Mouse (Mus musculus) heart, embryonic 12.5 days (tissue): ENCODE data around the gene Tmem39a. TPM values are rescaled to one million over a fixed set of nuclear protein-coding genes. Genes with fewer than 3 reads are reported as not detected.

Experiments used
- ATAC-seq: fragments of 200-750 bp; cut with Nextera tagmentation; 2 replicates; pipeline ENCODE4 v1.8.0; 2017; ENCODE audit warnings: moderate TSS enrichment, moderate library complexity; ENCODE audit not compliant: insufficient number of reproducible peaks, low FRiP score
- H3K27ac ChIP-seq: fragments of 300-500 bp; sonication (generic); 2 replicates; pipeline ENCODE4 v1.5.1; 2016; ENCODE audit warnings: mild to moderate bottlenecking, moderate library complexity; ENCODE audit not compliant: poor library complexity, severe bottlenecking
- H3K27me3 ChIP-seq: fragments of 300-500 bp; sonication (generic); replicated peaks from 2 replicates; pipeline ENCODE4 v1.6.1; 2016; ENCODE audit warnings: mild to moderate bottlenecking, moderate library complexity
- H3K36me3 ChIP-seq: fragments of 300-500 bp; sonication (generic); 2 replicates; pipeline ENCODE4 v1.6.1; 2016; ENCODE audit warnings: mild to moderate bottlenecking, moderate library complexity
- H3K4me1 ChIP-seq: fragments of 300-500 bp; sonication (generic); replicated peaks from 2 replicates; pipeline ENCODE4 v1.6.1; 2016; ENCODE audit warnings: mild to moderate bottlenecking
- H3K4me2 ChIP-seq: fragments of 300-500 bp; sonication (generic); 2 replicates; pipeline ENCODE4 v1.6.1; 2016; ENCODE audit warnings: mild to moderate bottlenecking, moderate library complexity
- H3K4me3 ChIP-seq: fragments of 300-500 bp; sonication (generic); 2 replicates; pipeline ENCODE4 v1.5.1; 2016; ENCODE audit warnings: mild to moderate bottlenecking
- H3K9ac ChIP-seq: fragments of 300-500 bp; sonication (generic); 2 replicates; pipeline ENCODE4 v1.6.1; 2016; ENCODE audit warnings: mild to moderate bottlenecking, moderate library complexity
- H3K9me3 ChIP-seq: fragments of 300-500 bp; sonication (generic); replicated peaks from 2 replicates; pipeline ENCODE4 v1.6.1; 2016; ENCODE audit warnings: mild to moderate bottlenecking, moderate library complexity
- WGBS: fragments of 180-500 bp; shearing (Covaris S2); methylation state at CpG from one replicate; pipeline ENCODE4 v1.1.7; 2016; 5-methylcytosine and 5-hydroxymethylcytosine counted together
- polyA plus RNA-seq: library from polyadenylated mRNA; unstranded; fragments of >200 nt; fragmentation: Nextera tagmentation; extraction: Ambion mirVana; gene quantifications from 2 replicates; pipeline ENCODE4 v1.2.1, GENCODE M21; 2016

Gene Tmem39a
- polyA plus RNA-seq = 66.2 and 74.5 TPM in 2 replicates

DNA sequence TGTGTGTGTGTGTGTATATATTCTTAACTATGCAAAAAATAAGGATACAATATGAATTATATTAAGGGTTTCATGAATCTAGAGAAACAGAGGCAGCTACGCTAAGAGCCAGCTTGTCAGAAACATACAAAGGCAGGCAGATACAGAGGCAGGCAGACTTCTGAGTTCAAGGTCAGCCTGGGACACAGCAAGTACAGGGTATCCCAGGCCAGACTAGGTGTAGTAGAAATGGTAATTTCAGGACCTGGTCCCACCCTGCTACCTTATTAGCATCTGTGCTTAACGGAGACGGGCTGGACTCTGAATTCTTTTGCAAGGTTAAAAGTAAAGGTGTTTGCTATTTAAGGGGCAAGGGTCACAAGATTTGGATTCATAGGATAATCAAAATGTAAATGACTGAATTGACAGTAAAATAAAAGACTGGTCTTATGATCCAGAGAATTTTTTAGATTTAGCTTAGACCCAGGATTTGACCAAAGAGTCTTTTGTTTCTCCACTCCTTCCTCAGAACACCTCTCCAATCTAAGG lies at the start of gene Tmem39a:
Tmem39a (plus strand) TSS at position 478 of the 528 bp plus-strand sequence.
- 78% methylated on average over 3 of the region's 3 CpGs for WGBS
- Histone ChIP-seq H3K27me3 (peaks cover 40% of the 10 kb centered on the region), H3K4me2 (no peak within 1 kb of the TSS), H3K4me3 (no peak within 1 kb of the TSS), H3K9me3 (no peaks in the 10 kb centered on the region), H3K9ac (no peak within 1 kb of the TSS), H3K4me1 (no peaks in the 10 kb centered on the region), H3K27ac (no peak within 1 kb of the TSS), H3K36me3 (no peaks in the 10 kb centered on the region)
- no peak for ATAC-seq

DNA sequence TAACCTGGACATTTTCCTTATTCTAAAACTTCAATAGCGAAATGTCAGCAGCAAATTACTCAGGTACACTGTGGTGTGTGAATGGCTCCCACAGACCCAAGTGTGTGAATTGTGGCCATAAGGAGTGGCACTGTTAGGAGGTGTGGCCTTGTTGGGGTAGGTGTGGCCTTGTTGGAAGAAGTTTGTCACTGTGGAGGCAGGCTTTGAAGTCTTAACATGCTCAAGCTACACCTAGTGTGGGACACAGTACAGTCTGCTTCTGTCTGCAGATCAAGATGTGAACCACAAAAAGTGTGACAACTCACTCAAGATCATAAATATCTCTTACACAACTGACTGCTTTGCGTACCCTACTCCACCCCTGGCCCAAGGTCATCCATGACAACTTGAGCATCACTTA lies 47.7 kb upstream of the Tmem39a start:
- no peaks in the 10 kb centered on the region for H3K4me1 ChIP-seq
- H3K27ac ChIP-seq = no peak overlapping the region
- no peaks in the 10 kb centered on the region for H3K9me3 ChIP-seq
- H3K4me3 ChIP-seq = no peak overlapping the region
- ATAC-seq = no peak
- H3K4me2 ChIP-seq = no peak overlapping the region
- H3K36me3 ChIP-seq = peaks cover 72% of the 10 kb centered on the region
- no peak overlapping the region for H3K9ac ChIP-seq
- H3K27me3 ChIP-seq = no peaks in the 10 kb centered on the region
- WGBS = 87% methylated on average over 2 of the region's 2 CpGs

DNA sequence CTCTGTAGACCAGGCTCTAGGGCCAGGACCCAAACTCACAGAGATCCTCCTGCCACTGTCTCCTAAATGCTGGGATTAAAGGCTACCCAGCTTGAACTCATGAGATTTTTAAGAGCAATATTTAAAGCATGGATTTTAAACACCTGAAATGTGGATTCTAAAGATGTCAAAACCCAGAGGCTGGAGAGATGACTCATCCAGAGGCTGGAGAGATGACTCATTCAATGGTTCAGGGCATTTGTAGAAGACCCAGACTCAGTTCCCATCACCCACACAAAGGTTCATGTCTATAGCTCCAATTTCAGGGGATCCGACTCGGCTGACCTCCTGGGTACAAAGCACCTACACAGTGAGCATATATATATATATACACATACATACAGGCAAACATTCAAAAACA lies 39.4 kb upstream of the Tmem39a start:
- Histone ChIP-seq H3K4me1 (peaks cover 14% of the 10 kb centered on the region), H3K4me3 (no peak overlapping the region), H3K4me2 (no peak overlapping the region), H3K9me3 (no peaks in the 10 kb centered on the region), H3K27ac (no peak overlapping the region), H3K27me3 (no peaks in the 10 kb centered on the region), H3K36me3 (peaks cover 33% of the 10 kb centered on the region), H3K9ac (no peak overlapping the region)
- 96% methylated on average over 2 of the region's 2 CpGs for WGBS
- ATAC-seq = no peak

DNA sequence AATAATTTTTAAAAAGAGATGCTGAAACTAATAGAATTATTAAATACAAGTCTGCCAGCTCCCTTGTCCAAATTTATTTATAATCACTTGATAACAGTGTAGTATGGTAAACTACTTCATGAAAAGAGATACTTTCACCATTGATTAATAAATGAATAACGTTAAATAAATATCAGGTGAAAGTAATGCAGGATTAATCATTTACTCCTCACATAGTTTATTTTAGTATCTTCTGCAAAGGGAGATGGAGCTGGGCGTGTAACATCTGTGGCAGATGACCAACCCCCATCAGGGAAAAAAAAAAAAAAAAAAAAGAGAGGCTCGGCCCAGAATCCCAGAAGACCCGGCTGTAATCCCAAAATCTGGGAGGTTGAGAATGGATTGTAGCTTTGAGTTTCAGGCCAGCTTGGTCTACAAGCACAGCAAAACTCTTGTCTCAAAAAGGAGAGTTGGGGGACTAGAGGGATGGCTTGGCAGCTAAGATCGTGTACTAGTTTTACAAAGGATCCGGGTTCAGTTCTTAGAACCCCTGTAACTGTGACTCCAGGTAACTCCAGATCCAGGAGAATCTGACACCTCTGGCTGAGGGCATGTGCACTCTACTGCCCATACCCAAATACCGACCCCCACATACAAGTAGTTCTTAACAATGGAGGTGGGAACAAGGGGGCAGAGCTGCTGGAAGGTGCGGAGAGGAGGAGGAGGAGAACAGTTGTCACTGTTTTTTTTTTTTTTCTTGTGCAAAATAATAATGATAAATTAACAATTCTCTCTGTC lies 37.1 kb upstream of the Tmem39a start:
- H3K9me3 ChIP-seq = no peaks in the 10 kb centered on the region
- no peak for ATAC-seq
- no peak overlapping the region for H3K27ac ChIP-seq
- H3K27me3 ChIP-seq = no peaks in the 10 kb centered on the region
- H3K4me1 ChIP-seq = peaks cover 14% of the 10 kb centered on the region
- peak overlapping the region; percentile 90 for H3K4me3 ChIP-seq
- H3K36me3 ChIP-seq = peaks cover 40% of the 10 kb centered on the region
- WGBS = 32% methylated on average over 8 of the region's 8 CpGs
- peak overlapping the region; percentile 75 for H3K4me2 ChIP-seq
- peak overlapping the region; percentile 62; the same call in 1 of the 2 replicates for H3K9ac ChIP-seq

DNA sequence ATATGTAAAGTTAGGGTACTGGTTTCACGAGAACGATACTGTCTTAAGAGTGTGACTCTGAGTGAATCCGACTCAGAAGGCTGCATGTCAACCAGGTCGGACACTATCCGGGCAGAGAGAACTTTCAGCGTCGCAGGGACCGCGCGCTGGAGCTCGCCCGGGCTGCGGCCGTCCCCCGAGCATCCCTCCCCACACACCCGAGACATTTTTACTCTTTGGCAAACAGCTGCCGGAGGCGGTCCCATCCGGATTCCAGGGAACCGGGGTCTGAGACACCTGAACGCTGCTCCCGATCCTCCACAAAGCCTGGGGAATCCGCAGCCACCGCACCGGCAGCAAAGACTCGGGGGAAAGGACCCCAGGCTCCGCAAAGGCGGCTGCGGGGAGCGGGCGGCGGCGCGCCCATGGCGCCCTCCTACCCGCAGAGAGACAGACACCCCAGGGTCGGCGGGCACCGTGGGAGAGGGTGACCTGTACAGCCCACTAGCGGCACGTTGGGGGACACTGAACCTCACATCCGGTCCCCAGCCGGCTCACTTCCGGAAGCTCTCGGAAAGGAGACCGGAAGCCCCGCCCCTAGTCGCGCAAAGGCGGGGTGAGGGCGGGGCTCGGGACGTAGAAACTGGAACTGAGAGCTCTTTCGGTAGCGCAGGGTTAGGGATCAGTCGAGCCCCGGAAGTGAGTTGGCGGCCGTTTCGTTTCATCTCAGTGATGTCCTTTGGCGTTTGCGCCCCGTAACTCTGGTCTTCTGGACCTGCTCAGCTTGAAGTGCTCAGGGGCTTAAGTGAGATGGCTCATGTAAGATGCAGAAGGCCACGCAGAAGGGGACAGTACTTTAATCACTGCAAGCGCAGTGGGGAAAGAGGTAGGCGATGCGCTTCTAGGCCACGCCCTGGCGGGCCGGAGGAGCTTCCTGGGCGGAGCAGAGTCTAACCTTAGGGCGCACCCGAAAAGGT lies 36.1 kb upstream of the Tmem39a start, which contains the start of gene Timmdc1:
Timmdc1 (minus strand) TSS at position 535 of the 956 bp plus-strand sequence.
- peak; percentile 97 for ATAC-seq
- Histone ChIP-seq H3K4me3 (peak within 1 kb of the TSS; percentile 90), H3K4me1 (peaks cover 14% of the 10 kb centered on the region), H3K27ac (peak within 1 kb of the TSS; percentile 92), H3K36me3 (peaks cover 42% of the 10 kb centered on the region), H3K4me2 (peak within 1 kb of the TSS; percentile 75), H3K27me3 (no peaks in the 10 kb centered on the region), H3K9ac (peak within 1 kb of the TSS; percentile 91), H3K9me3 (no peaks in the 10 kb centered on the region)
- WGBS = under 1% methylated on average over 69 of the region's 73 CpGs

DNA sequence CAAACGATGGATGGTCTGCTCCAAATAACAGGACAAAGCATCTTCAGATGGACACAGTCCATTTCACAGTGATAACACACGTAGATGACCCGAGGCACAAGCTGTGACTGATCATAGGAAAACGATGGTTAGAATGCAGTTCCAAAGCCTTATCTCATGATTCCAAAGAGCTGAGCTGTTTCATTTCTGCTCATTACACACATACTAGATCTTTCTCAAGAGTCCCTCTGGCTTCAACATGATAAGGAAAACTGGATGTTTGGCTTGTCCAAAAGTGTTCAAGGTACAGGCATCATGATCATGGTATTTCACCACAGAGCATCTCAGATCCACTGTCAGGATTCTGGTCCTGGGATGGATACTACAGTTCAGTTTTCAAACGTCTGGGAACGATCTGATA lies 32.2 kb upstream of the Tmem39a start:
- no peak for ATAC-seq
- no peak overlapping the region for H3K27ac ChIP-seq
- H3K4me2 ChIP-seq = no peak overlapping the region
- no peak overlapping the region for H3K9ac ChIP-seq
- WGBS = 71% methylated on average over 6 of the region's 6 CpGs
- peaks cover 63% of the 10 kb centered on the region for H3K36me3 ChIP-seq
- H3K4me1 ChIP-seq = peaks cover 10% of the 10 kb centered on the region
- H3K27me3 ChIP-seq = no peaks in the 10 kb centered on the region
- H3K4me3 ChIP-seq = no peak overlapping the region
- no peaks in the 10 kb centered on the region for H3K9me3 ChIP-seq

DNA sequence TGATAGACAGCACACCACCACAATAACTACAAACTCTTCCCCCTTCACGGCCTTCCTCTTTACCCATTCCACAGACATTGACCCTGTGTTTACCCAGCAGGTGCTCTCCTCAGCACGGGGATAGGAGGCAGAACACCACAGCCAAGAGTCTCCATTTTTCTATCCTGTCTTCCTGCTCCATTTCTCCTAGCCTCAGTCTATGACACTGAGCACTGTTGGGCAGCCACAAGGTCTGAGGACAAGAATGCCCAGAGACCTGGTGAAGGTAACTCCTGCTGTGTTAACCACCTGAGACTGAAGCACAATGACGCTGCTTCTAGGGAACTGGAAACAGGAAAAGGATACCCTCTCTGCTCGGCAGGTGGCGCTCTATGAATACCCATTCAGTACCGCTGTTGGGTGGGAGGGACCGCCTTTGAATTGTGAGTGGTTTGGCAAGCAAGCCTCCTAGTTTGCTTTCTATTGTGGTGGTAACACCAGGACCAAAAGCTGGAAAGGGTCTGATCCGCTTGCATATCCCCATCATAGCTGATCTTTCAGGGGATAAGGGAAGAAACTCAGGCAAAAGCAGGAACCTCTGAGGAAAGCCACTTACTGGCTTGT lies 21.9 kb upstream of the Tmem39a start:
- Histone ChIP-seq H3K4me3 (no peak overlapping the region), H3K4me1 (no peaks in the 10 kb centered on the region), H3K9me3 (no peaks in the 10 kb centered on the region), H3K27me3 (no peaks in the 10 kb centered on the region), H3K27ac (no peak overlapping the region), H3K9ac (no peak overlapping the region), H3K36me3 (peaks cover 77% of the 10 kb centered on the region), H3K4me2 (no peak overlapping the region)
- ATAC-seq = no peak
- WGBS = 44% methylated on average over 8 of the region's 8 CpGs

DNA sequence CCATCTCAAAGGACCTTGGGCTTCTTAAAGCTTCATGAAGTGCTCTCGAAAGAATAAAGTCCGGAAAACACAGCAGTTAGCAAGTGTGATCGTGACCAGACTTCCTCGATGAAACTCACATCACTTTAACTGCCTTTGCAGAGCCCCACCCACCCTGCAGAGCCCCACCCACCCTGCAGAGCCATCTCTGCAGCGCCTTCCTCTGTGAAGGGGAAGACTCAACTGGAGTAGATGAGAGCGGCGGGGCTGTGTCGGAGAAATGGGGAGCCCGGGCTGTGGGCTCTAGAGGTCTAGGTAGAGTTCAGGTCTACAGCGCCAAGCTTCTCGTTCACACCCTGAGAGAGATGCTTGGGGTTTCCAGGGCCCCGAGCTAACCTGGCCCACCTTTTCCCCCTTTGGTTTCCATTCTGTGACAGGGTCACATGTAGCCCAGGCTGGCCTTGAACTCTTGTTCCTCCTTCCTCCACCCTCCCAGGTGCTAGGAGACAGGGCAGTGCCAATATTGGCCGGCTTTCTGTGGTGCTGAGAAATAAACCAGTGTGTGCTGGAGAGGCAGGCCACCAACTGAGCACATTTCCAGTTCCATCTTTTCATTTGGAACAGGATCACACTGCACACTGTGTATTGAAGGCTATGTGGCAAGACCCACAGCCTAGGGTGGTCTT lies 19.6 kb upstream of the Tmem39a start:
- H3K27ac ChIP-seq = no peak overlapping the region
- no peaks in the 10 kb centered on the region for H3K4me1 ChIP-seq
- ATAC-seq = no peak
- 80% methylated on average over 13 of the region's 13 CpGs for WGBS
- no peak overlapping the region for H3K9ac ChIP-seq
- no peaks in the 10 kb centered on the region for H3K27me3 ChIP-seq
- no peaks in the 10 kb centered on the region for H3K9me3 ChIP-seq
- H3K4me2 ChIP-seq = no peak overlapping the region
- H3K4me3 ChIP-seq = no peak overlapping the region
- H3K36me3 ChIP-seq = peaks cover 75% of the 10 kb centered on the region

DNA sequence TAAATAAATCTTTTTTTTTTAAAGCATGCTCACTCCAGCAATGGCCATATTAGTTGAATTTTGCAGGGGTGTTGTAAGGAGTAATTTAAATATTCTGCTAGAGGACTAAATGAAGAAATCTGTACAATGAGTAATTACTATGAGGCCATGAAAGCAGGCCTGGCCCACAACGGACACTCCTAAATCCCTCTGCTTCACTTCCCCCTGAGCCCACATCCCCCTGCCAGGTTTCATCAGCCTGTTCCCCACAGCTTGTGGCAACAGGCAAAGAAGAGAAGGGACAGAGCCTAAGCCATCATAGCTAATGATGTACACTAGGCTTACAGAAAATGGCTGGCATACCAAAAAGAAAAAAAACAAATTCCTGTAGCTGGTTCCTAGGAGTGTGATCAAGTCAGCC lies 10.5 kb upstream of the Tmem39a start:
- Histone ChIP-seq H3K9ac (no peak overlapping the region), H3K27ac (no peak overlapping the region), H3K27me3 (peaks cover 5% of the 10 kb centered on the region; the same call in 1 of the 2 replicates), H3K4me3 (no peak overlapping the region), H3K9me3 (no peaks in the 10 kb centered on the region), H3K4me1 (peaks cover 8% of the 10 kb centered on the region; the same call in 1 of the 2 replicates), H3K36me3 (peaks cover 38% of the 10 kb centered on the region), H3K4me2 (no peak overlapping the region)
- 89% methylated on average over 1 of the region's 1 CpGs for WGBS
- no peak for ATAC-seq
